Mouse (Mus musculus) heart, postnatal 25 days (tissue): ENCODE results near the gene Irf9. TPM values are rescaled to one million over a fixed set of nuclear protein-coding genes. Genes with fewer than 3 reads are reported as not detected.

Source experiments
- DNase-seq: peaks from one replicate; pipeline ENCODE4 v3.0.0; 2022; ENCODE audit warnings: low spot score
- intact Hi-C: fragments of 180-260 bp; cut with DNase I; formaldehyde crosslinking; loops from one replicate; pipeline ENCODE4 v1.15.1; 2025
- total RNA-seq, 2 experiments: library from RNA; stranded (reverse); gene quantifications; 2 replicates each; pipeline ENCODE4 v1.2.3; 2021

Gene Irf9
- 10 to 100 TPM; 10.1 to 11.8 TPM for total RNA-seq

DNA sequence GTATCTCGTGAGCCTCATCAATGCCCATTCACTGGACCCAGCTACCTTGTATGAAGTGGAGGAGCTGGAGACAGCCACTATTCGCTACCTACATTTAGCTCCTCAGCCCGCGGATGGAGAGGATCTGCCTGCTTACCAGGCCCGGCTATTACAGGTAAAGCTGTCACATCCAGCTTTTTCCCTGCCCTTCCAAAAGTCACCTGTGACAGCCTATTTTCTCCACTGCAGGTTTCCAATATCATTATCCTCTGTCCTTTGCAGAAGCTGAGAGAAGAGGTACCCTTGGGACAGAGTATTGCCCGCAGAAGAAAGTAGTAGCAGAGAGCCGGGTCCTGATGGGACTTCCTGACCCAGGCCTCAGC is at the start of gene Irf9:
TSS of gene Irf9 (plus strand) at position 301 of the 362 bp plus-strand sequence.
- no peak for DNase-seq
- intact Hi-C loops = loop anchor here (1.0 to 5.0 kb wide), 3 partner anchors 11 to 106 kb away; partner anchors contain the start of genes A730061H03Rik and Dcaf11

DNA sequence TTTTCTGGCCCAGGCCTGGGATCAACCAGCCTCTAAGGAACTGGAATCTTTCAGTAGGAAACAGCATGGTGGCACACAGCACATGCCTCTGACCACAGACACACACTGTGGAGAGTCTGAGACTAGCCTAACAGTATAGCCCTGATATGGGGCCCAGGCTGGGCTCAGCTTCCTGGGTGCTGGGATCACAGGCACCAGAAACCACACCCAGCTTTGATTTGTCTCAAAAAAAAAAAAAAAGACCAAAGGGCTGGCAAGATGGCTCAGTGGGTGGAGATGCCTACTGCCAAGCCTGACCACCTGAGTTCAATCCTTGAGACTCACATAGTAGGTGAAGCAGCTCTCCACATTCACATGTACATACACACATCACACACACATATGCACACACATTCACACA is 48.7 kb upstream of the Irf9 start:
- intact Hi-C loops = no loop called here

DNA sequence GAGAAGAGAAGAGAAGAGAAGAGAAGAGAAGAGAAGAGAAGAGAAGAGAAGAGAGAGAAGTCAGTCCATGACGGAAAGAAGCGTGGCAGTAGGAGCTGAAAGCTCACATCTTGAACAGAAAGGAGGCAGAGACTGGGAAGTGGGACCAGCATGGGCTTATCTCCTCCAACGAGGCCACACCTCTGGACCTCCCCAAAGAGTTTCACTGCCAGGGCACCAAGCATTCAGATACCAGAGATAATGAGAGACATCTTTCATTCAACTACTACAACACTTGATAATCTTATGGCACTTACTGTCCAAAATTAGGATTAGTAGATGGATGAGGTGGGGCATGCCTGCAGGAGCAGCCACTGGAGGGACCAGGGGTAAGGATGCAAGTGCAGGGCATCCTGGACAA is 47.6 kb upstream of the Irf9 start:
- intact Hi-C loops = loop anchor here (2.0 kb wide), 1 partner anchor 15 kb away; the partner anchor contains the start of gene Pck2

More for the DNA sequence above, 48.7 kb upstream of the Irf9 start:
- DNase-seq = no peak

DNA sequence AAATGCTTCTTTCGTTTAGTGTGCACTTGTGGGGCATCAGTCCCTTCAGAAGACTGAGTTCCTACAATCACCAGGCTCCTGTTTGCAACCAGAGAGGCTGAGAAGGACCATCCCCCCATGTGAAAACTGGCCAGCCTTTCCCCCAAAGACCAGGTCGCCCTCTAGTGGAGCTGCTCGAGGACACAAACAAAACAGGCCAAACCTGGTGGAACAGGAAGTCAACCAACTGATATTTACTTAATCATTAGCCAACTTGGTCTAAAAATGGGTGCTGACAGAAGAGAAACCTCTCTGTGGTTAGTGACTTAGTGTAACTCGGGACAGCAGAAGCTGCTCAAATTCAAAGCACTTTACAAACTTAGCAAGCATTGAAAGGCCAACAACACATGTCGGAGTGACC is 46.4 kb upstream of the Irf9 start:
- DNase-seq = peak; percentile 52
- intact Hi-C loops = loop anchor here (1.0 to 2.0 kb wide), 2 partner anchors 16 to 60 kb away; partner anchors contain the start of gene Pck2

More for the DNA sequence above, 47.6 kb upstream of the Irf9 start:
- no peak for DNase-seq

DNA sequence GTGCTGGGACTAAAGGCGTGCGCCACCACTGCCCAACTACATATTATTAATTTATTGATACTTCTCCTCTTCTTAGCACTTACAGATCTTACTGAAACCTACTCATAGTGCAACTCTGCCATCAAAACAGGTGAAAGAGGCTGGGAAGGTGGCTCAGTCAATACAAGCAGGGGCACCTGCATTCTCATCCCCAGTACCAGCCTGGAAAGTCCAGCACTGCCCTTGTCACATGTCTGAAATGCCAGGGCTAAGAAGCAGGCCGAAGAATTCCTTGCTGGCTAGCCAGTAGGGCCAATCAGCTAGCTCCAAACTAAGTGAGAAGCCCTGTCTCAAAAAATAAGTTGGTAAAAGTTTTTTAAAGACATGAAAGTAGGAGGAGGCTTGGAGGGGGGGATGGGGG is 45.8 kb upstream of the Irf9 start:
- intact Hi-C loops = loop anchor here (1.0 to 2.0 kb wide), 2 partner anchors 17 to 60 kb away; partner anchors contain the start of gene Pck2
- DNase-seq = no peak

DNA sequence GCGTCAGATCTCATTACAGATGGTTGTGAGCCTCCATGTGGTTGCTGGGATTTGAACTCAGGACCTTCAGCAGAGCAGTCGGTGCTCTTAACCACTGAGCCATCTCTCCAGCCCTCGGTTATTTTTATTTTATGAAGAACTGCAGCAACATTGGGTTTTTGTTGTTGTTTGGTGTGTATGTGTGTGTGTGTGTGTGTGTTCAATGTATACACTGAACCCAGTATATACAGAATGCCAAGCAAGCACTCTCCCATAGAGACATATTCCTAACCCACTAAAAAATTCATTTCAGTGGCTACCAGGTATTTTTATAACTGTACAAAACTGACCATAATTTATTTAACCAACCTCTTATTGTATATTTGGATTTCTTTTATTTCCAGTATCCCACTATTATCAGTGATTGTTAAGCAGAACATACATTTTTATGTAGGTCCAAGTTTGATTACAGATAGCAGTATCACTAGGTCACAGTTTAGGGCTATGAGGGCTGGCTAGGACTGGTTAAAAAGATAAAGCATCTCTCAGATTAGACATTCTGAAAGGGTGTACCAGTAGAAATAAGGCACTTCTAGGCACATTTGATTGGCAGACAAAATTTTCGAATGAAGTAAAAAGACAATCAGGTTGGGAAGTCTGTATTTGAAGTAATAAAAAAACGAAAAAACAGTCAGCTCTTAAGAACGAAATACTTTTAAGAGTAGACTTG is 44.5 kb upstream of the Irf9 start:
- intact Hi-C loops = no loop called here
- DNase-seq = no peak

DNA sequence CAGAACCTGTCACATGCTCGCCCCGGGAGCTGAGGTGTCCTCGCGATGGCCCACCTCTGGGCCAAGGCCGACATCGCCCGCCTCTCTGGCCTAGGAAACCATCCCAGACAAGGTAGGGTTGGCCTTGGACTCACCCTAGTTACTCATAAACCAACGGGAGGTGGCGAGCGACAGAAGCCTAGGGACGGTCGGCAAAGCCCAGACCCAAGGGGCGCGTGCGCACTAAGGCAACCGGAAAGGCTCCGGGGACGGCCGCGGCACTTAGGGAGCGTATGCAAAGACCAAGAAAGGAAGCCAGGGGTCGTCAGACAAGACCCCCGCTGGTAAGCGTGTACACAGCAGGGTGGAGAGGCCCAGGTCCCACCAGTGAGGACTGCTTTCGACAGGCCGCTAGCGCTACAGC is 43.6 kb upstream of the Irf9 start, which contains the start of gene Dcaf11:
TSS of gene Dcaf11 (plus strand) at position 208 of the 403 bp plus-strand sequence.
- intact Hi-C loops = loop anchor here (5.0 kb wide), 1 partner anchor 43 kb away; the partner anchor contains the start of gene Irf9
- DNase-seq = peak; percentile 81

DNA sequence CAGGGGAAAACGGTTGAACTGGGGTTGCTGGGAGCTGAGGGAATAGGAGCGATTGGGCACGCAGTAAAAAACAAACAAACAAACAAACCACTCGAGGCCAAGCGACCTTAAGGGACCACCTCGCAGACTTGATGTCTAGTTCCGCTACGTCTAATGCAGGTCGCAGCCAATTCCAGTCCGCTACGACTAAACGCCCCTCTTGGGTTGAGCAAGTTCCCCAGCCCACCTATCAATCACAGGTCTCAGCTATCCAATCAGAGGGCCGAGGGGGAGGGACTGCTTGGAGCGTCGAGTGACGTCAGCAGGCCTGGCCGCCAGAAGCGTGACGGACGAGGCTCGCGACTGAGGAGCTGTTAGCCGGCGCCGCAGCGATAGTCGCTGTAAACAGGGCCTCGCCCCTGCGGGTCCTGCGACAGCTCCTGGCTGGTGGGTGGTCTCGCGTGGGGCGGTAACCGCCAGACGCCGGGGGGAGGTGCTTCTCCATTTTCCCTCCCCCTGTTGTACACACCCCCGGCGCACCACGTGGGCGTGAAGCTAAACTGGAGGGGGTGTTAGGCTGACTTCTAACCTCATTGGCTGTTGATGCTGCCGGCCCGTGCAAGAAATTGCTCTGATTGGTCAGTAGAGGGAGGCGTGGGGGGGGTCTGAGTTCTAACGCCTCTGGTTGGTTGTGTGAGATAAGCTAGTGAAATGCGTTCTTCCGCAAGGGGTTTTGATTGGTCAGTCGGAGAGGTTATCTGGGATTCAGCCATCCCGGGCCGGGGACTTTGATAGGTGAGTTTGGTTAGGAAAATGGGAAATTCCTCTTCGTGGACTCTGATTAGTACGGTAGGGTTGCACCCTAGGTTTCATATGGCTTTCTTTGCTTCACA is 42.9 kb upstream of the Irf9 start, which contains the start of gene A730061H03Rik:
TSS of gene A730061H03Rik (minus strand) at position 205 of the 872 bp plus-strand sequence.
- intact Hi-C loops = loop anchor here (5.0 kb wide), 1 partner anchor 42 kb away; the partner anchor contains the start of gene Irf9
- DNase-seq = peak; percentile 97

DNA sequence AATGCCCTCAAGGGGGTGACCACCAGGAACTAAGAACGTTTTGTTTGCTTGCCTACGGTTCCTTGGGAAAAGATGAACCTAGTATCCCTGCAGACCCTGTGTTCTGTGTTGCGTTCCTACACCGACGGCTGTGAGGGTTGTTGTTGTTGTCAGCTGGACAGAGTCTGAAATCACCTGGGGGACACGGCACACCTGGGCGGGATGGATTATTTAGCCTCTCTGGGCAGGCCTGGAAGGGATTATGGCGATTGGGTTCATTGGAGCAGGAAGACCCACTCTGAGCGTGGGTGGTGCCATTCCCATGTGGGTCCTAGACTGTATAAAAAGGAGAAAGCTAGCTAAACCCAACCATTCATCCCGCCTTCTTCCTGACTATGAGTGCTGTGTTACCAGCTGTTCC is 41.5 kb upstream of the Irf9 start:
- DNase-seq = no peak
- intact Hi-C loops = loop anchor here (2.0 to 5.0 kb wide), 2 partner anchors 29 to 40 kb away; partner anchors contain the start of genes Irf9, Psme2 and Rnf31

DNA sequence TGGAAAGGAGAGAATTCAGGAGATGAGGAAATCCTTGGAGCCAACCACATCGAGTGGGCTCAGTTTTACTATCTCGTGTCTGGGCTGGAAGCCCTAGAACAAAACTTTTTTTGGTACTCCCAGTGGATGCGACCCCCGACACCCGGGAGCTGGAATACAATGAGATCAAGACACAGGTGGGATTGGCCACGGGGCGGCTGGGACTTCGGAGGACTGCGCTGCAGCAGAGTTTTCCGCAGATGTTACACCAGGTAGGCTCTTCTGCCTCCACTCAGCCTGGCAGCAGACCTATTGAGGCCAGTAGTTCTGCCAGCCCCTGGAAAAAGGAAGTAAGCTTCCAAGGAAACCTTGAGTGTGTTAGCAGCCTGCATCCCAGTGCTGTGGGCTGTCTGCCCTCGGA is 40.1 kb upstream of the Irf9 start:
- intact Hi-C loops = loop anchor here (2.0 to 5.0 kb wide), 2 partner anchors 28 to 39 kb away; partner anchors contain the start of genes Irf9, Psme2 and Rnf31

DNA sequence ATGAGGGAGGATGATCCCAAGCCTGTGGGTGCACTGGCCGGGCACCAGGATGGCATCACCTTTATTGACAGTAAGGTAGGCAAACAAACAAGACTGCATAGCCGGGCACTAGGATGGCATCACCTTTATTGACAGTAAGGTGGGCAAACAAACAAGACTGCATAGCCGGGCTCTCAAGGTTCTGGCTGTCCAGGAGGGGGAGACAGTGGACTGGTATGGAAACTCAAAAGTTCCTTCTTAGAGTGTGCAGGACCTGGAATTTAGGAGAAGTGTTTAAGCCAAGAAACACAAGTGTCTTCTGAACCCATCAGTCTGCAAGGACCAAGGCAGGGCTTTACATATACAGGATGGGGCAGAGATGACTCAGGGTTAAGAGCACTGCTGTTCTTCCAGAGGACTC is 37.6 kb upstream of the Irf9 start:
- intact Hi-C loops = no loop called here
- no peak for DNase-seq

More for the DNA sequence above, 40.1 kb upstream of the Irf9 start:
- DNase-seq = no peak

DNA sequence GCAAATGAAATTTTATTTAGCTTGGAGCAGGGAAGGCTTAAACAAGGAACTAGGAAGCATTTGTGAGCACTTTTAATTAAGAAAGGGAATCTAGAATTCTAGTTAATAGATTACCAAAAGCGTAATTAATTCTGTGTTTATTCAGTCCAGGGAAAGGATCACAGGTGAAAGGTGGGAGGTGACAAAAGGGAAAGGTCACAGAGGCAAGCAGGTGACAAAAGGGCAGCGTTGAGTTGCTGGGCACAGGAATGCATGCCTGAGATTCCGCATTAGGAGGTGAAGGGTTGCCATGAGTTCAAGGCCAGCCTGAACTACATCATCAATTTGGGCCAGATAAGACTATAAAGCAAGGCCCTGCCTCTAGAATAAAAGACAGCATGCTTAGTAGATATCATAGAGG is 35.9 kb upstream of the Irf9 start:
- DNase-seq = no peak
- intact Hi-C loops = no loop called here

DNA sequence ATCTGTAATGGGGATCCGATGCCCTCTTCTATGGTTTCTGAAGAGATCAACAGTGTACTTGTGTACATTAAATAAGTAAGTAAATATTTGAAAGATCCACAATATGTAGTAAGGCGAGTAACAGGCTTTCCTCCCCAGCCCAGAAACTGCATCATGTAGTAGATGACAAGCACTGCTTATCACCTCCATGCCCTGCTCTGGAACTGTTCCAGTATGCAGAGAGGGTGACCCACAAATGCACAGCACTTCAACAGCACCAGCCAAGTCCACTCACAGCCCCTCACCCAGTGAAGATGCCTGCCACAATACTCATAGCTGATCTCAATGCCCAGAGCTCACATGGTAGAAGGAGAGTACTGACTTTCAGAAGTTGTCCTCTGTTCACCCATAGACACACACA is 32.8 kb upstream of the Irf9 start:
- intact Hi-C loops = no loop called here
- no peak for DNase-seq

DNA sequence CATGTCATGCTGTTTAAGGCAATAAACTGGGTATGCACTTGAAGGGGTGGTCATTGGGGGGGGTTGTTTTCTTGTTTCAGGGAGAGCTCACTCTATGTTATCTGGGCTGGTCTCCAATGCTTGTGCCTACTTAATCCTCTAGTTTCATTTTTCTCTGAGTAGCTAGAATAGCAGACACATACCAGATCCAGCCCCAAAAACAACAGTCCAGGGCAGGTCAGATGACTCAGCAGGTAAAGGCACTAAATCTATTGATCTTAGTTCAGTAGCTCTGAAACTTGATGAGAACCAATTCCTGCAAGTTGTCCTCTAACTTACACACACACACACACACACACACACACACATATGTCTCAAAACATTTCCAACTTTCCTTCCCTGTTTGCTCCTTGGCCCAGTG is 31.6 kb upstream of the Irf9 start:
- DNase-seq = no peak
- intact Hi-C loops = no loop called here

DNA sequence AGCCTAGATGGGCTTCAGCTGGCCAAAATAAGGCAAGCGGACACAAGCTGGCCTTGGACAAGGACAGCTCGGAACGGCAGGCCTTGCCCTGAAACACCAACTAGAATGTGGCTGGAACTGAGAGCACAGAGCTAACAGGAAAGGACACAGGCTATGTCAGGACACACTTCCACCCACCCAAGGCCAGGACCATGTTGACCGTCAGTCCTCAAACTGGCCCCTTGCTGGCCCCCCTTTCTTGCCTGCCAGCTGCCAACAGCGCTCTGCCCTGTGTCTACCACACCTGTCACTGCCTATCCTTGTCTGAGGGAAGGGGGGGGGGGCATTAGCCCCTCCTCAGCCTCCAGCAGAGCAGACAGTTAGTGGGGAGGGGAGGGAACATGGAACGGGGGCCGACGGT is 28.1 kb upstream of the Irf9 start, which contains the start of gene Fitm1:
TSS of gene Fitm1 (plus strand) at position 316 of the 400 bp plus-strand sequence.
- no peak for DNase-seq

DNA sequence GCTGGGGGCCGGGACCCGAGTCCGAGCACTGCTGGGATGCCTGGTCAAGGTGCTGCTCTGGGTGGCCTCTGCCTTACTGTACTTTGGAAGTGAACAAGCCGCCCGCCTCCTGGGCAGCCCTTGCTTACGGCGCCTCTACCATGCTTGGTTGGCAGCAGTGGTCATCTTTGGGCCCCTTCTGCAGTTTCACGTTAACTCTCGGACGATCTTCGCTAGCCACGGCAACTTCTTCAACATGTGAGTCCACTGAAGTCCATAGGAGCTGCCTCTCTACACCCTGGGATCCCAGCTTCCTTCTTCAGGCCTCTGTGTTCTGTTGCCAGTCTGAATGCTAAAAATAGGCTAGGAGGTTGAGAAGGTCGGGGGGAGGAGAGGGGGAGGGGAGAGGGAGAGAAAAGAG is 27.7 kb upstream of the Irf9 start:
- no peak for DNase-seq

More for the DNA sequence above, 28.1 kb upstream of the Irf9 start, which contains the start of gene Fitm1:
- intact Hi-C loops = no loop called here

DNA sequence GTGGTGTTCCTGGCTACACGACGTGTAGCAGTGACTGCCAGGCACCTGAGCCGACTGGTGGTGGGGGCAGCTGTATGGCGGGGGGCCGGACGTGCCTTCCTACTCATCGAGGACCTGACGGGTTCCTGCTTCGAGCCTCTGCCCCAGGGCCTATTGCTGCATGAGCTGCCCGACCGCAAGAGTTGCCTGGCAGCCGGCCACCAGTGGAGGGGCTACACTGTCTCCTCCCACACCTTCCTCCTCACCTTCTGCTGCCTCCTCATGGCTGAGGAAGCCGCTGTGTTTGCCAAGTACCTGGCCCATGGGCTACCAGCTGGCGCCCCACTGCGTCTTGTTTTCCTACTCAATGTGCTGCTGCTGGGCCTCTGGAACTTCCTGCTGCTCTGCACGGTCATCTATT is 27.0 kb upstream of the Irf9 start:
- DNase-seq = no peak
- intact Hi-C loops = no loop called here

More for the DNA sequence above, 27.7 kb upstream of the Irf9 start:
- intact Hi-C loops = no loop called here

DNA sequence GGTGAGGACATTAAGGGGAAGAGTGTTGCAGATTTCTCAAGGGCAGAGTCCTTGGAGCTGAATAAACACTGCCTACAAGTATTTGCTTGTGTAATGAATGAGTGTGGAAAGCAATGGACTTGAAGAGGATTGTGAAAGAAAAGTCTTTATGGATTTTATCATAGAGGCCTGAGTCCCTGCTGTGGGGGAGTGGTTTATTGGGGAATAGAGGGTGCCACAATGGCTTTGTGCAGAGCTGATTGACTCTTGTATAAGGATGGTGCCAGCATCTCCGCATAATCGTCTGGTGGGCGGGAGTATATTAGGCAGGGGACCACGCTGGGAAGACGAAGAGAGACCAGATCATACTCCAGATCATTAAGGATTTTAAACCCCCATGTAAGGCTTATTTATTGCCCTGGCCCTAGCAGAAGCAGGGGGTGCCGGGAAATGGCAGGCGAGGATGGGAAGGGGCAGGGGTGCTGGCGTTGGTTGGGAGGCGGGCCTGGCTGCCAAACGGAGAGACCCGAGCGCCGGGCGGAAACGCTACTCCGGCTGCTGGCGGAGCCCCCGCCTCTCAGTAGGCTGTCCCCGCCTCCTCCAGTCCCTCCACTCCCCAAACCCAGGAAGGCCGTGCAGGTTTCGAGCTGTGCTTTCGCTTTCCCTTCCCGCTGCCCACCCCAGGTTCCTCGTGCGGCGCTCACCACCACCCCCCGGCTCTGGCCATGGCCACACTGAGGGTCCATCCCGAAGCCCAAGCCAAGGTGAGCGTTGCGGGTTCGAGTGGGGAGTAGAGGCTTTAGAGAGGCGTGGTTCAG is 25.3 kb upstream of the Irf9 start, which contains the start of gene Psme1:
TSS of gene Psme1 (plus strand) at position 253 of the 797 bp plus-strand sequence.
- DNase-seq = peak; percentile 71
- intact Hi-C loops = no loop called here

DNA sequence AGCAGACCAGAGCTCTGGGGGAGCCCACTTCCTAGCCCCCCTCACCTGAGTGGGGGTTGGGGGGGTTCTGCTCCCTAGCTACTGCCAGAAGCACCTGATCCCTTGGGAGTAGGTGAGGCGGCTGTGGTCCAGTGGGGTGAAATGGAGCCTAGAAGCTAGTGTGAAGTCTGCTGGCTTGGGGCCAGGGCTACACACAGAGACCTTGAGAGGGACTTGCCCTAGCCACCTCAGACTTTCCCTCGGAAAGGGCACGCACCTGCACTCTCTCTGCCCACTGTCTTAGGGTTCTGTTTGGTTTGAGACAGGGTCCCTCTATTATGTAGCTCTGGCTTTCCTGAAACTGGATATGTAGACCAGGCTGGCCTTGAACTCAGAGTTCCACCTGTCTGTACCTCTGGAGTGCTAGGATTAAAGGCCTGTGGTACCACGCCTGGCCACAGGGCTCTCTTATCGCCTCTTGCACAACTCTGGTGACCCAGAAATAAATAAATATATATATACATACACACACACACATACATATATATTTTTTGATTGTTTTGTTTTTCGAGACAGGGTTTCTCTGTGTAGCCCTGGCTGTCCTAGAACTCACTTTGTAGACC is 24.6 kb upstream of the Irf9 start:
- peak; percentile 38 for DNase-seq
- intact Hi-C loops = no loop called here
